Mouse (Mus musculus) liver, embryonic 14.5 days (tissue): ENCODE data around the gene Usp15.
"Not testable (repeated sequence)": the region's sequence is repeated elsewhere in the genome, so short reads cannot be mapped to it uniquely, and the experiment has no call there.

Experiments used
- CTCF ChIP-seq: IDR thresholded peaks from 2 replicates; pipeline ENCODE4 v1.5.1; 2016; ENCODE audit warnings: antibody characterized with exemption, low read depth, control low read depth
- EP300 ChIP-seq: IDR thresholded peaks from 2 replicates; pipeline ENCODE4 v1.6.1; 2016; ENCODE audit warnings: antibody characterized with exemption, low read depth

- not testable (repeated sequence) for TF ChIP-seq EP300, CTCF
These were observed 8.6 kb upstream of the Usp15 start for GRCm38 (mm10) chr10:123205364-123205763.
